Mouse (Mus musculus) liver, postnatal 0 days (tissue): ENCODE results near the gene Med20.

ENCODE experiments used
- CTCF ChIP-seq: sonication (generic); IDR thresholded peaks from 2 replicates; pipeline ENCODE4 v1.5.1; 2016; ENCODE audit warnings: antibody characterized with exemption, low read depth
- EP300 ChIP-seq: IDR thresholded peaks from 2 replicates; pipeline ENCODE4 v1.6.1; 2016; ENCODE audit warnings: antibody characterized with exemption, low read depth, mild to moderate bottlenecking

DNA sequence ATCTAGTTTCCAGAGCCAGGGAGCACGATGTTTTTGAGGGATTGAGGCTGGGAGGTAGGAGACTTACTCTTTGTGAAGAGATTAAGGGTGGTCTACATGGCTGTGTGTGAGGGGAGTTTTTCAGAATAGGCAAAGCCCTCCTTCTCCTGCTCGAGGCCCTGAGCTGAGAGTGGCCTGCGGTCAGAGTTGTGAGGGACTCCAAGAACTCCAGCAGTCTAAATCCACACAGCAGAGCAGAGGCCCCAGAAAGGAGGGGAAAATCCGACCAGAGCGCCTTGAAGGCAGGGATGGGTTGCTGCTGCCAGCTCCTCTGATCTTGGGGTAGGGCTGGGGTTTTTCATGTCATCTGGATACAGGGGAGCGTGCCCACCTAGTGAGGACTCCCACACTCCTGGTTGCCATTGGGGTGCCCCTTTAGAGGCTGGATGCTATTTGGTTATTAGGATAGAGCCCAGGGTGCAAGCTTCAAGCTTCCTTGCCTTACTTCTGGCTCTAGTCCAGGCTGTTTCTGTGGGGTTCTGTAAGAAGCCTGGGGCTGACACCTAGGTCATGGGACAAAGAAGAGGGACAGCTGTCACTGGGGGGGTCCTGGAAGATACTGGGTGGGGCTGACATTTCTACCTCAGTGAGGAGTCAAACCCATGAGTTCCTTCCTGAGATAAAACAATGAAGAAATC, 15.1 kb upstream of the Med20 start:
- TF ChIP-seq CTCF (no peak), EP300 (no peak)
